Mouse (Mus musculus): ENCODE measurements around the gene Foxm1. TPM values are rescaled to one million over a fixed set of nuclear protein-coding genes. Genes with fewer than 3 reads are reported as not detected.
"Not testable (repeated sequence)": the region's sequence is repeated elsewhere in the genome, so short reads cannot be mapped to it uniquely, and the experiment has no call there.

Gene Foxm1
- polyA plus RNA-seq, 1 experiment from 2014 or later = 24.5 TPM

- H3K9ac ChIP-seq = no peak overlapping the region
Observed at GRCm38 (mm10) chr6:128379636-128380035, 16.9 kb downstream of the Foxm1 start.

GRCm38 (mm10) chr6:128380594-128381167 lies 17.9 kb downstream of the Foxm1 start:
- 20% methylated on average over 1 of the region's 1 CpGs for WGBS (ENCODE audit: insufficient replicate concordance)

More at GRCm38 (mm10) chr6:128379636-128380035, 16.9 kb downstream of the Foxm1 start:
- peaks cover 16% of the 10 kb centered on the region for H3K36me3 ChIP-seq
- no peak for ATAC-seq
- WGBS (ENCODE audit: insufficient replicate concordance) = 64% methylated on average over 16 of the region's 16 CpGs
- no peak overlapping the region for H3K4me3 ChIP-seq
- no peak overlapping the region for H3K27ac ChIP-seq
- no peaks in the 10 kb centered on the region for H3K9me3 ChIP-seq (replicated peaks)
- H3K27me3 ChIP-seq (replicated peaks) = no peaks in the 10 kb centered on the region
- H3K4me1 ChIP-seq = no peaks in the 10 kb centered on the region
- no peak overlapping the region for H3K4me2 ChIP-seq

DNA sequence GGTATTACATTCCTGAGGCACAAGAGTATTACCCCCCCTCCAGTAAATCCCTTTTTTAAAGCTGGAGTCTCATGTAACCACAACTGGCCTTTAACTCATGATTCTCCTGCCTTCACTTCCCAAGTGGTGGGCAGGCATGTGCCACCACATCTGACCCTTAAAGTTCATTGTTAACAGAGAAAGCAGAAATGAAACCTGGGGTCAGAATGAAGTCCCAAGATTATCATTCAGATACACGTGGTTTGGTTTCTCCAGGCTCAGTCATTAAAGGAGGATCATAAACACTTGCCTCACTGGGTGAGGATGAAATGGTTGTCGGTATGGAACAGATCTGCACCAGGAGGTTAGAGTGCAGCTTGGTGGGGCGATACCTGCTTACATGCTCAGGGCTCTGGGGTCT lies 18.5 kb downstream of the Foxm1 start:
- 49% methylated on average over 3 of the region's 3 CpGs for WGBS (ENCODE audit: insufficient replicate concordance)
- H3K27ac ChIP-seq = no peak overlapping the region

More at GRCm38 (mm10) chr6:128380594-128381167, 17.9 kb downstream of the Foxm1 start:
- H3K27me3 ChIP-seq (replicated peaks); H3K4me1 ChIP-seq; H3K4me3 ChIP-seq; ATAC-seq; H3K9ac ChIP-seq; H3K9me3 ChIP-seq (replicated peaks); H3K4me2 ChIP-seq; H3K27ac ChIP-seq; H3K36me3 ChIP-seq: not testable (repeated sequence)

GRCm38 (mm10) chr6:128383752-128384151 lies 21.0 kb downstream of the Foxm1 start:
- ATAC-seq = no peak
- Histone ChIP-seq H3K4me2 (no peak overlapping the region), H3K36me3 (no peaks in the 10 kb centered on the region), H3K4me1 (no peaks in the 10 kb centered on the region), H3K9me3 (replicated peaks) (no peaks in the 10 kb centered on the region), H3K9ac (no peak overlapping the region), H3K27me3 (replicated peaks) (no peaks in the 10 kb centered on the region), H3K27ac (no peak overlapping the region), H3K4me3 (no peak overlapping the region)
- WGBS (ENCODE audit: insufficient replicate concordance) = 65% methylated on average over 7 of the region's 7 CpGs

More for the DNA sequence above, 18.5 kb downstream of the Foxm1 start:
- Histone ChIP-seq H3K36me3 (peaks cover 4% of the 10 kb centered on the region; the same call in 1 of the 2 replicates), H3K4me3 (no peak overlapping the region), H3K4me1 (no peaks in the 10 kb centered on the region), H3K4me2 (no peak overlapping the region), H3K9ac (no peak overlapping the region), H3K9me3 (replicated peaks) (no peaks in the 10 kb centered on the region), H3K27me3 (replicated peaks) (no peaks in the 10 kb centered on the region)
- no peak for ATAC-seq

DNA sequence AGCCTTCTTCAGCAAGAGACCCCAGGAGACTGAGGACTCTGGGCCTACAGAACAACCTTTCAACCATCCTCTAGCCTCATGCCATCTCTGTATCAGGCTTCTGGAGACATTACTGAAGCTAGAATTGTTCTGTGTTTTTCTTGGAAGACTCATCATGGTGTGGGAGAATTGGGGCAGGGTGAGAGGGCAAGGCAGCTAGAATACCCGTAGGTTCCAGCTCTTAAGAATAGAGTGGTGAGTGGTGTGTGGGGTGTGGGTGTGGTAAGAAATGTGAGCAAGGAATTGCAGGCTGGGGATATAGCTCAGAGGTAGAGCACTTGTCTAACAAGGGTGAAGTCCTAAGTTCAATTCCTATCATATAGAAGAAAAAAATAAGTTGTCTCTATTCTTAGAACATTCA lies 22.3 kb downstream of the Foxm1 start:
- Histone ChIP-seq H3K27me3 (replicated peaks) (no peaks in the 10 kb centered on the region), H3K4me2 (no peak overlapping the region), H3K9me3 (replicated peaks) (no peaks in the 10 kb centered on the region), H3K27ac (no peak overlapping the region), H3K4me3 (no peak overlapping the region), H3K4me1 (no peaks in the 10 kb centered on the region), H3K36me3 (no peaks in the 10 kb centered on the region), H3K9ac (no peak overlapping the region)
- ATAC-seq = no peak
- 46% methylated on average over 1 of the region's 1 CpGs for WGBS (ENCODE audit: insufficient replicate concordance)

GRCm38 (mm10) chr6:128389185-128389584 lies 26.4 kb downstream of the Foxm1 start:
- Histone ChIP-seq H3K9me3 (replicated peaks) (no peaks in the 10 kb centered on the region), H3K4me1 (no peaks in the 10 kb centered on the region), H3K4me2 (no peak overlapping the region), H3K27ac (no peak overlapping the region), H3K36me3 (no peaks in the 10 kb centered on the region), H3K9ac (no peak overlapping the region), H3K4me3 (no peak overlapping the region), H3K27me3 (replicated peaks) (no peaks in the 10 kb centered on the region)
- no peak for ATAC-seq
- WGBS (ENCODE audit: insufficient replicate concordance) = 65% methylated on average over 1 of the region's 1 CpGs

DNA sequence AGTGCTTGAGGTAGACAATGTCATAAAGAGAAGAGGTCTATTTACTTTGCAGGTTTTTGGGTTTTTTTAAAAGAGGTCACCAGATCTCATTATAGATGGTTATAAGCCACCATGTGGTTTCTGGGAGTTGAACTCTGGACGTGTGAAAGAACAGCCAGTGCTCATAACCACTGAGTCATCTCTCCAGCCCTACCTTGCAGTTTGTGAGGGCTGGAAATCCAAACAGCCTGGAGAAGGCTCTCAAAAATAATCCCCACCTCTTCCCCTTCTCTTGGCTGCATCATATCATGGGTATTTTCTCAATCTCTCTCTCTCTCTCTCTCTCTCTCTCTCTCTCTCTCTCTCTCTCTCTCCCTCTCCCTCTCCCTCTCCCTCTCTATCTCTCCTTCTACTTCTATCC lies 27.9 kb downstream of the Foxm1 start:
- WGBS (ENCODE audit: insufficient replicate concordance) = 22% methylated on average over 1 of the region's 1 CpGs

DNA sequence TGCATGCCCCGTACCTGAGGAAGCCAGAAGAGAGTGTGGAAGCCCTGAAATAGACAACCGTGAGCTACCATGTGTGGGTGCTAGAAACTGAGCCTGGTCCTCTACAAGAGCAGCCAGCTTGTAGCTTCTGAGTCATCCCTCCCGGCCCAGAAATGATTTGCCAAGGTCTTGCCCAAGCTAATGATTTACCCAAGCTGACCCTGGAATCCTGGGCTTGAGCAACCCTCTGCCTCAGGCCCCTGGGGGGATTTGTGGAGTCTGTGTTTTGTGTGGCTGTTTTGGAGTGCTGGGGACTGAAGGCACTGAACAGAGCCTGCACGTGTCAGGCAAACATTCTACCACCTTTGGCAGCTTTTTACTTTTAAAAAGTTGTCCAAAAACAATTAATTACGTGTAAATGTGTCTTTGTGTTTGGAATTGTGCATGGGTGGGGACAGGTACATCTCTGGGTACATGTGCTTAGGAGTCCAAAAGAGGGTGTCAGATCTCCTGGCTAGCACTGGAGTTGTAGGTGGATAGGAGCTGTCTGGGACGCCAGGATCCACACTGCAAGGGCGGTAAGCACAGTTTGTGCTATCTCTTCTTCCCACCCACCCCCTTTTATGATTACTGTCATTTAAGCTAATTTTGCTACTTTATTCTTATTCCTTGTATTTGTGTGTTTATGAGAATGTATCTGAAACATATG lies 35.0 kb downstream of the Foxm1 start:
- Histone ChIP-seq H3K27me3 (replicated peaks) (no peaks in the 10 kb centered on the region), H3K4me2 (no peak overlapping the region), H3K4me3 (no peak overlapping the region), H3K9ac (no peak overlapping the region), H3K4me1 (0 out of 2 replicates have a peak, but pooled peaks cover 4% of the 10 kb centered on the region), H3K9me3 (replicated peaks) (no peaks in the 10 kb centered on the region), H3K36me3 (no peaks in the 10 kb centered on the region), H3K27ac (no peak overlapping the region; the same call in 1 of the 2 replicates)
- peak; percentile 63 for ATAC-seq
- 52% methylated on average over 7 of the region's 7 CpGs for WGBS (ENCODE audit: insufficient replicate concordance)

More for the DNA sequence above, 27.9 kb downstream of the Foxm1 start:
- Histone ChIP-seq H3K4me3 (no peak overlapping the region), H3K27me3 (replicated peaks) (no peaks in the 10 kb centered on the region), H3K27ac (no peak overlapping the region), H3K9ac (no peak overlapping the region), H3K4me2 (no peak overlapping the region), H3K9me3 (replicated peaks) (no peaks in the 10 kb centered on the region), H3K4me1 (no peaks in the 10 kb centered on the region), H3K36me3 (no peaks in the 10 kb centered on the region)
- ATAC-seq = no peak

DNA sequence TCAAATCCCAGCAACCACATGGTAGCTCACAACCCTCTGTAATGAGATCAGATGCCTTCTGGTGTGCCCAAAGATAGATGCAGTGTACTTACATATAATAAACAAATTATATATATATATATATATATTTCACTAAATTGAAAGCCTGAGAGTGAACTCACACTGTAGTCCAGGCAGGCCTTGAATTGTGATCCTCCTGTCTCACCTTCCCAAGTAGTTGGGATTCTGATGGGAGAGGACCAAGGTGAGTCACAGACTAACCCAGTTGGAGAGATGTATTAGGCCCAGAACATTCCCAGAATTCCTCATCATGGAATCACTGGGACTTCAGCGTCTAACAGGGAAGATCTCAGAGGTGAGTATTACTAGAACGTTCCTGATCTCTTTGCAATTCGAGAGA lies 36.2 kb downstream of the Foxm1 start, which contains the start of gene Nrip2:
Nrip2 (plus strand) TSS at position 301 of the 400 bp plus-strand sequence.
- no peak for ATAC-seq
- 59% methylated on average over 3 of the region's 3 CpGs for WGBS (ENCODE audit: insufficient replicate concordance)
- Histone ChIP-seq H3K4me1 (0 out of 2 replicates have a peak, but pooled peaks cover 4% of the 10 kb centered on the region), H3K9ac (no peak within 1 kb of the TSS), H3K4me3 (no peak within 1 kb of the TSS), H3K27ac (peak within 1 kb of the TSS; percentile 17; the same call in 1 of the 2 replicates), H3K27me3 (replicated peaks) (no peaks in the 10 kb centered on the region), H3K9me3 (replicated peaks) (no peaks in the 10 kb centered on the region), H3K4me2 (peak within 1 kb of the TSS; percentile 31), H3K36me3 (no peaks in the 10 kb centered on the region)

DNA sequence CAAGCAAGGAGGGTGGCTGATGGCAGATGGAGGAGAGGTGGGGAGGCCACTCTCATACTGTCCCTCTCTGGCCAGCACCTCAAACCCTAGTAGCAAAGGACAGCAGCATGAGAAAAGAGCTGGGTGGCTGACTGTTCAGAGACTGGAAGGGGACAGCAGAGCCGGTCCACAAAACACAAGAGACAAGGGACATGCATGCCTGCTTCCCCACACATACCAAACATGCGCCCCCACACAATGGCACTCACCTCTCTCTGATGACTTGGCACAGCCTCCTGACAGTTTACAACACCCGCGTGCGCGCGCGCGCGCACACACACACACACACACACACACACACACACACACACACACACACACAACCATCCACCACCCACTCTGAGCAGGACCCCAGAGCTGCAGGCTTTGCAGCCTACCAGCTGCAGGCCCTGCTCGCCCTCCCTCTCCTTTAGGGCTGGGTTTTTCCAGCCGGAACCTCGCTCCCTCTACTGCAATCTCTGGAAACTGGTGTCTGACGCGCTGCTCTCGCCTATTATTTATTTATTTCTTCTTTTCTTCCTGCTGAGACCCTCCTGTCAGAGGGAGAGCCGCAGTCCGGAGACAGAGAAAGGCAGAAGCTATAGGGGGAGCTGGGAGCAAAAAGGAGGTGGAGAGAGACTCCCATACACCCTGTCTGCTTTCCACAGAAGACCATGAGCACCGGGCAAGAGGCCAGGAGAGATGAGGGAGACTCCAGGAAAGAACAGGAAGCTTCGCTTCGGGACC lies 36.8 kb downstream of the Foxm1 start:
- no peak overlapping the region for H3K27ac ChIP-seq
- ATAC-seq = no peak; the same call in 1 of the 2 replicates
- peak overlapping the region; percentile 31 for H3K4me2 ChIP-seq
- H3K9me3 ChIP-seq (replicated peaks) = no peaks in the 10 kb centered on the region
- H3K4me1 ChIP-seq = 0 out of 2 replicates have a peak, but pooled peaks cover 4% of the 10 kb centered on the region
- no peaks in the 10 kb centered on the region for H3K27me3 ChIP-seq (replicated peaks)
- WGBS (ENCODE audit: insufficient replicate concordance) = 63% methylated on average over 21 of the region's 21 CpGs
- no peaks in the 10 kb centered on the region for H3K36me3 ChIP-seq
- no peak overlapping the region for H3K9ac ChIP-seq
- H3K4me3 ChIP-seq = no peak overlapping the region

GRCm38 (mm10) chr6:128404708-128405107 lies 41.9 kb downstream of the Foxm1 start:
- 60% methylated on average over 5 of the region's 5 CpGs for WGBS (ENCODE audit: insufficient replicate concordance)

More at GRCm38 (mm10) chr6:128404708-128405107, 41.9 kb downstream of the Foxm1 start:
- no peak overlapping the region for H3K4me3 ChIP-seq
- ATAC-seq = no peak
- H3K27ac ChIP-seq = no peak overlapping the region
- no peaks in the 10 kb centered on the region for H3K9me3 ChIP-seq (replicated peaks)
- H3K4me1 ChIP-seq = 0 out of 2 replicates have a peak, but pooled peaks cover 4% of the 10 kb centered on the region
- peaks cover 34% of the 10 kb centered on the region for H3K36me3 ChIP-seq
- no peak overlapping the region for H3K4me2 ChIP-seq
- no peaks in the 10 kb centered on the region for H3K27me3 ChIP-seq (replicated peaks)
- H3K9ac ChIP-seq = no peak overlapping the region
